In genomic region chr4:118138891-118139290, GRCm38 (mm10) we compare ENCODE assay signal across 9 mouse cellular contexts. TPM values are rescaled to one million over a fixed set of nuclear protein-coding genes. Genes with fewer than 3 reads are reported as not detected.
A peak's percentile ranks its signal among the peaks of the same experiment; 100 is the strongest.
DNase-seq lines count a peak whose midpoint lies in the region; ATAC-seq and TF ChIP-seq lines count a peak whose summit lies in the region.
"Had no signal": no experiment of that assay in that cellular context is flagged by ENCODE, and none has a peak within 500 bp of the region (broad histone marks: within the 10 kb centered on the region; RNA-seq: fewer than 3 reads in every experiment).

No protein-coding gene starts in this region.

- no peak for ATAC-seq in inflammation-experienced regulatory T-cells, adult 6 months
- no peak for ATAC-seq in erythroid progenitor cell, adult 5-6 weeks (replicated peaks; ENCODE audit: low FRiP score, poor library complexity, severe bottlenecking)

- TF ChIP-seq POLR2A in lung, adult 2 months (IDR thresholded peaks at IDR 0.05; ENCODE audit: borderline replicate concordance, extremely low read depth, low read depth, low read length): no peak

- WGBS in lung, adult 2 months: 12% methylated on average over 5 of the region's 5 CpGs

- intact Hi-C loops in gastrocnemius, postnatal 14 days (cut with DNase I; ENCODE audit: low total_unique reads): no loop called here

- peaks cover 6% of the 10 kb centered on the region; the same call in 1 of the 2 replicates for H3K4me1 ChIP-seq in lung, adult 2 months (ENCODE audit: control insufficient read depth, insufficient read depth, low read length)

- H3K4me3 ChIP-seq in lung, adult 2 months (replicated peaks; ENCODE audit: extremely low read depth, low read depth, low read length): no peak overlapping the region
- H3K4me3 ChIP-seq: liver, embryonic 13.5 days had no signal

- TF ChIP-seq CTCF in lung, adult 2 months (IDR thresholded peaks at IDR 0.05; ENCODE audit: insufficient read depth, low read length): no peak

- DNase-seq in lung, adult 18-20 months: peak; percentile 53 to 58
- DNase-seq in lung, adult 2 months: no peak
- peak; percentile 98 for DNase-seq in brain, adult 2 months (ENCODE audit: low read depth, low spot score)
- peak; percentile 46 for DNase-seq in gastrocnemius, postnatal 14 days
- DNase-seq in layer of hippocampus, adult 9-11 months: peak; percentile 87
- peak; percentile 79 to 81 for DNase-seq in right cerebral cortex, postnatal 10 days (ENCODE audit: low spot score in 2 of 2)
- DNase-seq: liver, embryonic 13.5 days had no signal

RNA-seq across cellular contexts. Expression of gene St3gal3, which starts 4.2 kb away (rescaled TPM):
- 20.1 and 23.4 TPM in 2 replicates for polyA plus RNA-seq in lung, adult 2 months (2012; rRNA removed)
- 10 to 100 TPM; 50.0 to 56.1 TPM for total RNA-seq in gastrocnemius, postnatal 14 days (2021)
- polyA plus RNA-seq in inflammation-experienced regulatory T-cells, adult 6 months (2017; shearing (Covaris generic)): 1 to 10 TPM in 2 of 3 experiments, under 1 TPM in 1; 0.40 to 2.4 (median 1.3) TPM
- 5.4 and 10.8 TPM in 2 replicates for total RNA-seq in erythroid progenitor cell, adult 5-6 weeks (2015; ENCODE audit: low replicate concordance)
- 7.3 and 9.5 TPM in 2 replicates for total RNA-seq in erythroid progenitor cell, adult 5-6 weeks (2017; ENCODE audit: low replicate concordance)

RNA-seq across cellular contexts. Expression of gene Kdm4a, which starts 41.0 kb away (rescaled TPM):
- polyA plus RNA-seq in lung, adult 2 months (2012; rRNA removed): 25.6 and 36.0 TPM in 2 replicates
- 10 to 100 TPM; 21.4 to 26.2 TPM for total RNA-seq in gastrocnemius, postnatal 14 days (2021)
- polyA plus RNA-seq in inflammation-experienced regulatory T-cells, adult 6 months (2017; shearing (Covaris generic)): 10 to 100 TPM in 1 of 3 experiments, 1 to 10 TPM in 2; 3.9 to 12.4 (median 6.9) TPM
- total RNA-seq in erythroid progenitor cell, adult 5-6 weeks (2015; ENCODE audit: low replicate concordance): 18.0 and 24.3 TPM in 2 replicates
- 42.5 and 62.1 TPM in 2 replicates for total RNA-seq in erythroid progenitor cell, adult 5-6 weeks (2017; ENCODE audit: low replicate concordance)

Comparison
In these comparisons a context has a peak if more than half of its experiments do, and no peak if none do; other contexts are left out.
1. RNA of gene St3gal3, which starts 4.2 kb away (total RNA-seq): 50.0 to 56.1 TPM in gastrocnemius, postnatal 14 days; 5.4 to 10.8 TPM in erythroid progenitor cell, adult 5-6 weeks; every median in the first group is over 4 times any median in the second.